Mouse (Mus musculus) midbrain, embryonic 16.5 days (tissue): ENCODE results near the gene Pdss1. TPM values are rescaled to one million over a fixed set of nuclear protein-coding genes. Genes with fewer than 3 reads are reported as not detected.
"Not testable (repeated sequence)": the region's sequence is repeated elsewhere in the genome, so short reads cannot be mapped to it uniquely, and the experiment has no call there.

Experiments used
- ATAC-seq: fragments of 200-750 bp; cut with Nextera tagmentation; 2 replicates; pipeline ENCODE4 v1.8.0; 2017; ENCODE audit warnings: moderate TSS enrichment
- H3K27ac ChIP-seq: fragments of 300-500 bp; sonication (generic); 2 replicates; pipeline ENCODE4 v1.5.1; 2014; ENCODE audit warnings: mild to moderate bottlenecking, low read length, mixed read lengths
- H3K27me3 ChIP-seq: fragments of 300-500 bp; sonication (generic); 2 replicates; pipeline ENCODE4 v1.6.1; 2014; ENCODE audit warnings: low read depth, low read length, mixed read lengths; ENCODE audit not compliant: control insufficient read depth, insufficient read depth
- H3K36me3 ChIP-seq: fragments of 300-500 bp; sonication (generic); 2 replicates; pipeline ENCODE4 v1.6.1; 2014; ENCODE audit warnings: mild to moderate bottlenecking, low read length, moderate library complexity, mixed read lengths; ENCODE audit not compliant: control insufficient read depth, insufficient read depth
- H3K4me1 ChIP-seq: fragments of 300-500 bp; sonication (generic); 2 replicates; pipeline ENCODE4 v1.6.1; 2014; ENCODE audit warnings: mild to moderate bottlenecking, low read length, mixed read lengths; ENCODE audit not compliant: control insufficient read depth, insufficient read depth
- H3K4me2 ChIP-seq: fragments of 300-500 bp; sonication (generic); 2 replicates; pipeline ENCODE4 v1.6.1; 2014; ENCODE audit warnings: mild to moderate bottlenecking, low read length, mixed read lengths
- H3K4me3 ChIP-seq: fragments of 300-500 bp; sonication (generic); 2 replicates; pipeline ENCODE4 v1.5.1; 2014; ENCODE audit warnings: low read depth, mild to moderate bottlenecking, low read length, moderate library complexity, mixed read lengths
- H3K9ac ChIP-seq: fragments of 300-500 bp; sonication (generic); 2 replicates; pipeline ENCODE4 v1.6.1; 2014; ENCODE audit warnings: low read depth, low read length, mixed read lengths
- H3K9me3 ChIP-seq: fragments of 300-500 bp; sonication (generic); replicated peaks from 2 replicates; pipeline ENCODE4 v1.6.1; 2014; ENCODE audit warnings: mild to moderate bottlenecking, low read length, mixed read lengths; ENCODE audit not compliant: control insufficient read depth, poor library complexity, severe bottlenecking
- WGBS: fragments of 180-500 bp; shearing (Covaris S2); extraction: QIAGEN DNeasy Blood & Tissue Kit; methylation state at CpG from one replicate; pipeline ENCODE4 v1.1.7; 2014; 5-methylcytosine and 5-hydroxymethylcytosine counted together
- polyA plus RNA-seq: library from polyadenylated mRNA; unstranded; fragments of >200 nt; fragmentation: Nextera tagmentation; extraction: Ambion mirVana; gene quantifications from 2 replicates; pipeline ENCODE4 v1.2.1, GENCODE M21; 2015

Gene Pdss1
- polyA plus RNA-seq, result 26.6 and 26.8 TPM in 2 replicates

- ATAC-seq, result peak; percentile 99
- WGBS, result under 1% methylated on average over 73 of the region's 81 CpGs
Observed at GRCm38 (mm10) chr2:22895282-22896273, at the start of gene Pdss1. Gene Pdss1 (plus strand): TSS chr2:22895522.

GRCm38 (mm10) chr2:22851900-22852299, 43.4 kb upstream of the Pdss1 start:
- Histone ChIP-seq H3K9ac (no peak overlapping the region), H3K4me1 (no peaks in the 10 kb centered on the region), H3K4me3 (no peak overlapping the region), H3K27ac (no peak overlapping the region), H3K36me3 (no peaks in the 10 kb centered on the region), H3K9me3 (no peaks in the 10 kb centered on the region), H3K4me2 (no peak overlapping the region), H3K27me3 (no peaks in the 10 kb centered on the region)
- WGBS, result 81% methylated on average over 4 of the region's 4 CpGs
- ATAC-seq, result no peak

More at GRCm38 (mm10) chr2:22895282-22896273, at the start of gene Pdss1:
- peaks cover 16% of the 10 kb centered on the region for H3K4me1 ChIP-seq
- peak within 1 kb of the TSS; percentile 84 for H3K9ac ChIP-seq
- H3K27me3 ChIP-seq, result no peaks in the 10 kb centered on the region
- H3K36me3 ChIP-seq, result no peaks in the 10 kb centered on the region
- H3K27ac ChIP-seq, result peak within 1 kb of the TSS; percentile 89
- no peaks in the 10 kb centered on the region for H3K9me3 ChIP-seq
- peak within 1 kb of the TSS; percentile 93 for H3K4me3 ChIP-seq
- peak within 1 kb of the TSS; percentile 58 for H3K4me2 ChIP-seq

GRCm38 (mm10) chr2:22857501-22857900, 37.8 kb upstream of the Pdss1 start:
- Histone ChIP-seq H3K27ac (no peak overlapping the region), H3K4me2 (no peak overlapping the region), H3K36me3 (no peaks in the 10 kb centered on the region), H3K4me1 (0 out of 2 replicates have a peak, but pooled peaks cover 2% of the 10 kb centered on the region), H3K9ac (no peak overlapping the region), H3K27me3 (no peaks in the 10 kb centered on the region), H3K4me3 (no peak overlapping the region), H3K9me3 (no peaks in the 10 kb centered on the region)
- peak; percentile 62; the same call in 1 of the 2 replicates for ATAC-seq
- WGBS, result 22% methylated on average over 3 of the region's 3 CpGs

GRCm38 (mm10) chr2:22862194-22862593, 33.1 kb upstream of the Pdss1 start:
- H3K27me3 ChIP-seq, result no peaks in the 10 kb centered on the region
- H3K36me3 ChIP-seq, result no peaks in the 10 kb centered on the region
- ATAC-seq, result no peak
- H3K4me1 ChIP-seq, result 0 out of 2 replicates have a peak, but pooled peaks cover 2% of the 10 kb centered on the region
- H3K4me2 ChIP-seq, result no peak overlapping the region
- no peaks in the 10 kb centered on the region for H3K9me3 ChIP-seq
- no peak overlapping the region for H3K27ac ChIP-seq
- no peak overlapping the region for H3K4me3 ChIP-seq
- H3K9ac ChIP-seq, result no peak overlapping the region
- WGBS, result 71% methylated on average over 2 of the region's 2 CpGs

GRCm38 (mm10) chr2:22864394-22865037, 30.8 kb upstream of the Pdss1 start:
- 2% methylated on average over 6 of the region's 6 CpGs for WGBS

GRCm38 (mm10) chr2:22865818-22866217, 29.5 kb upstream of the Pdss1 start:
- Histone ChIP-seq H3K36me3 (no peaks in the 10 kb centered on the region), H3K27me3 (no peaks in the 10 kb centered on the region), H3K4me2 (no peak overlapping the region), H3K9ac (no peak overlapping the region), H3K4me3 (no peak overlapping the region), H3K9me3 (no peaks in the 10 kb centered on the region), H3K27ac (no peak overlapping the region), H3K4me1 (no peaks in the 10 kb centered on the region)
- no peak for ATAC-seq
- 83% methylated on average over 1 of the region's 1 CpGs for WGBS

More at GRCm38 (mm10) chr2:22864394-22865037, 30.8 kb upstream of the Pdss1 start:
- not testable (repeated sequence) for H3K27me3 ChIP-seq, H3K4me3 ChIP-seq, H3K4me2 ChIP-seq, H3K9me3 ChIP-seq, H3K36me3 ChIP-seq, H3K4me1 ChIP-seq, H3K9ac ChIP-seq, H3K27ac ChIP-seq
- peak; percentile 96 for ATAC-seq

- H3K4me1 ChIP-seq, result no peaks in the 10 kb centered on the region
- no peak overlapping the region for H3K9ac ChIP-seq
- WGBS, result 83% methylated on average over 7 of the region's 7 CpGs
- no peaks in the 10 kb centered on the region for H3K9me3 ChIP-seq
- H3K27me3 ChIP-seq, result no peaks in the 10 kb centered on the region
- H3K36me3 ChIP-seq, result no peaks in the 10 kb centered on the region
- H3K4me3 ChIP-seq, result no peak overlapping the region
- no peak overlapping the region for H3K4me2 ChIP-seq
- no peak for ATAC-seq
- no peak overlapping the region for H3K27ac ChIP-seq
Observed at GRCm38 (mm10) chr2:22866894-22867424, 28.4 kb upstream of the Pdss1 start.

GRCm38 (mm10) chr2:22873159-22873558, 22.2 kb upstream of the Pdss1 start:
- H3K27me3 ChIP-seq, result no peaks in the 10 kb centered on the region
- no peaks in the 10 kb centered on the region for H3K36me3 ChIP-seq
- H3K9ac ChIP-seq, result no peak overlapping the region
- no peak overlapping the region for H3K4me2 ChIP-seq
- WGBS, result 93% methylated on average over 1 of the region's 1 CpGs
- ATAC-seq, result no peak
- H3K4me1 ChIP-seq, result no peaks in the 10 kb centered on the region
- H3K9me3 ChIP-seq, result no peaks in the 10 kb centered on the region
- H3K4me3 ChIP-seq, result no peak overlapping the region
- no peak overlapping the region for H3K27ac ChIP-seq
